Mouse (Mus musculus): ENCODE data around the gene Mrtfb. TPM values are rescaled to one million over a fixed set of nuclear protein-coding genes. Genes with fewer than 3 reads are reported as not detected.

The Mrtfb gene
- polyA plus RNA-seq, 1 experiment from 2014 or later: 9.9 TPM

GRCm38 (mm10) chr16:13410760-13411159, 154.5 kb downstream of the Mrtfb start:
- Histone ChIP-seq H3K9ac (replicated peaks) (no peak overlapping the region), H3K27ac (replicated peaks) (no peak overlapping the region), H3K4me3 (replicated peaks) (no peak overlapping the region), H3K36me3 (peaks cover 65% of the 10 kb centered on the region), H3K27me3 (replicated peaks) (no peaks in the 10 kb centered on the region), H3K4me2 (no peak overlapping the region), H3K9me3 (replicated peaks) (no peaks in the 10 kb centered on the region), H3K4me1 (no peaks in the 10 kb centered on the region)
- 92% methylated on average over 2 of the region's 2 CpGs for whole genome bisulfite sequencing
- ATAC-seq (ENCODE audit: low FRiP score): no peak

GRCm38 (mm10) chr16:13411531-13411930, 155.2 kb downstream of the Mrtfb start:
- no peaks in the 10 kb centered on the region for H3K4me1 ChIP-seq
- H3K27ac ChIP-seq (replicated peaks): no peak overlapping the region
- peaks cover 58% of the 10 kb centered on the region for H3K36me3 ChIP-seq
- H3K27me3 ChIP-seq (replicated peaks): no peaks in the 10 kb centered on the region
- no peak overlapping the region for H3K4me2 ChIP-seq
- no peaks in the 10 kb centered on the region for H3K9me3 ChIP-seq (replicated peaks)
- H3K4me3 ChIP-seq (replicated peaks): no peak overlapping the region
- WGBS: 97% methylated on average over 4 of the region's 4 CpGs
- H3K9ac ChIP-seq (replicated peaks): no peak overlapping the region
- ATAC-seq (ENCODE audit: low FRiP score): no peak

- Histone ChIP-seq H3K9ac (replicated peaks) (no peak overlapping the region), H3K4me1 (no peaks in the 10 kb centered on the region), H3K9me3 (replicated peaks) (no peaks in the 10 kb centered on the region), H3K36me3 (peaks cover 44% of the 10 kb centered on the region), H3K4me2 (no peak overlapping the region), H3K4me3 (replicated peaks) (no peak overlapping the region), H3K27me3 (replicated peaks) (no peaks in the 10 kb centered on the region), H3K27ac (replicated peaks) (no peak overlapping the region)
- 97% methylated on average over 7 of the region's 7 CpGs for WGBS
- no peak for ATAC-seq (ENCODE audit: low FRiP score)
Measured at GRCm38 (mm10) chr16:13414566-13414965, 158.3 kb downstream of the Mrtfb start.

- Histone ChIP-seq H3K9me3 (replicated peaks) (no peaks in the 10 kb centered on the region), H3K4me3 (replicated peaks) (no peak overlapping the region), H3K4me1 (no peaks in the 10 kb centered on the region), H3K27me3 (replicated peaks) (no peaks in the 10 kb centered on the region), H3K9ac (replicated peaks) (no peak overlapping the region), H3K27ac (replicated peaks) (no peak overlapping the region), H3K4me2 (no peak overlapping the region), H3K36me3 (peaks cover 40% of the 10 kb centered on the region)
- WGBS: 94% methylated on average over 4 of the region's 4 CpGs
- ATAC-seq (ENCODE audit: low FRiP score): no peak
Measured at GRCm38 (mm10) chr16:13414972-13415371, 158.7 kb downstream of the Mrtfb start.

- no peak overlapping the region for H3K9ac ChIP-seq (replicated peaks)
- no peak overlapping the region for H3K4me3 ChIP-seq (replicated peaks)
- WGBS: 97% methylated on average over 6 of the region's 6 CpGs
Measured at GRCm38 (mm10) chr16:13415465-13415864, 159.2 kb downstream of the Mrtfb start.

GRCm38 (mm10) chr16:13416465-13416864, 160.2 kb downstream of the Mrtfb start:
- Histone ChIP-seq H3K9ac (replicated peaks) (no peak overlapping the region), H3K4me1 (no peaks in the 10 kb centered on the region), H3K9me3 (replicated peaks) (no peaks in the 10 kb centered on the region), H3K27ac (replicated peaks) (no peak overlapping the region), H3K4me3 (replicated peaks) (no peak overlapping the region), H3K4me2 (no peak overlapping the region), H3K27me3 (replicated peaks) (no peaks in the 10 kb centered on the region), H3K36me3 (peaks cover 27% of the 10 kb centered on the region)
- no peak for ATAC-seq (ENCODE audit: low FRiP score)
- WGBS: 67% methylated on average over 10 of the region's 10 CpGs

More at GRCm38 (mm10) chr16:13415465-13415864, 159.2 kb downstream of the Mrtfb start:
- no peak for ATAC-seq (ENCODE audit: low FRiP score)
- no peaks in the 10 kb centered on the region for H3K27me3 ChIP-seq (replicated peaks)
- no peak overlapping the region for H3K4me2 ChIP-seq
- H3K27ac ChIP-seq (replicated peaks): no peak overlapping the region
- no peaks in the 10 kb centered on the region for H3K4me1 ChIP-seq
- H3K9me3 ChIP-seq (replicated peaks): no peaks in the 10 kb centered on the region
- peaks cover 37% of the 10 kb centered on the region for H3K36me3 ChIP-seq

GRCm38 (mm10) chr16:13417904-13418303, 161.6 kb downstream of the Mrtfb start:
- Histone ChIP-seq H3K27me3 (replicated peaks) (no peaks in the 10 kb centered on the region), H3K9ac (replicated peaks) (no peak overlapping the region), H3K4me2 (no peak overlapping the region), H3K9me3 (replicated peaks) (no peaks in the 10 kb centered on the region), H3K4me1 (no peaks in the 10 kb centered on the region), H3K4me3 (replicated peaks) (no peak overlapping the region), H3K27ac (replicated peaks) (no peak overlapping the region), H3K36me3 (peaks cover 15% of the 10 kb centered on the region)
- 90% methylated on average over 5 of the region's 5 CpGs for WGBS
- ATAC-seq (ENCODE audit: low FRiP score): no peak

GRCm38 (mm10) chr16:13419752-13420151, 163.5 kb downstream of the Mrtfb start:
- no peaks in the 10 kb centered on the region for H3K9me3 ChIP-seq (replicated peaks)
- H3K27me3 ChIP-seq (replicated peaks): no peaks in the 10 kb centered on the region
- no peak for ATAC-seq (ENCODE audit: low FRiP score)
- H3K4me2 ChIP-seq: no peak overlapping the region
- H3K27ac ChIP-seq (replicated peaks): no peak overlapping the region
- 81% methylated on average over 2 of the region's 2 CpGs for WGBS
- H3K9ac ChIP-seq (replicated peaks): no peak overlapping the region
- H3K36me3 ChIP-seq: 0 out of 2 replicates have a peak, but pooled peaks cover 3% of the 10 kb centered on the region
- H3K4me1 ChIP-seq: no peaks in the 10 kb centered on the region
- no peak overlapping the region for H3K4me3 ChIP-seq (replicated peaks)

GRCm38 (mm10) chr16:13422522-13422921, 166.2 kb downstream of the Mrtfb start:
- no peak overlapping the region for H3K4me3 ChIP-seq (replicated peaks)

GRCm38 (mm10) chr16:13423587-13424355, 167.5 kb downstream of the Mrtfb start:
- no peaks in the 10 kb centered on the region for H3K9me3 ChIP-seq (replicated peaks)
- no peak overlapping the region for H3K27ac ChIP-seq (replicated peaks)
- no peak overlapping the region for H3K4me3 ChIP-seq (replicated peaks)
- H3K9ac ChIP-seq (replicated peaks): no peak overlapping the region
- H3K4me2 ChIP-seq: no peak overlapping the region
- no peak for ATAC-seq (ENCODE audit: low FRiP score)
- WGBS: 88% methylated on average over 8 of the region's 8 CpGs
- H3K27me3 ChIP-seq (replicated peaks): no peaks in the 10 kb centered on the region
- no peaks in the 10 kb centered on the region for H3K4me1 ChIP-seq
- no peaks in the 10 kb centered on the region for H3K36me3 ChIP-seq

More at GRCm38 (mm10) chr16:13422522-13422921, 166.2 kb downstream of the Mrtfb start:
- H3K4me1 ChIP-seq: no peaks in the 10 kb centered on the region
- H3K36me3 ChIP-seq: 0 out of 2 replicates have a peak, but pooled peaks cover 3% of the 10 kb centered on the region
- no peak overlapping the region for H3K9ac ChIP-seq (replicated peaks)
- WGBS: 96% methylated on average over 3 of the region's 3 CpGs
- no peak overlapping the region for H3K4me2 ChIP-seq
- ATAC-seq (ENCODE audit: low FRiP score): no peak
- H3K27ac ChIP-seq (replicated peaks): no peak overlapping the region
- no peaks in the 10 kb centered on the region for H3K27me3 ChIP-seq (replicated peaks)
- no peaks in the 10 kb centered on the region for H3K9me3 ChIP-seq (replicated peaks)

- H3K27ac ChIP-seq (replicated peaks): no peak overlapping the region
- H3K9me3 ChIP-seq (replicated peaks): no peaks in the 10 kb centered on the region
- 90% methylated on average over 6 of the region's 6 CpGs for WGBS
- no peak overlapping the region for H3K4me3 ChIP-seq (replicated peaks)
- no peak overlapping the region for H3K9ac ChIP-seq (replicated peaks)
- H3K4me1 ChIP-seq: no peaks in the 10 kb centered on the region
- H3K27me3 ChIP-seq (replicated peaks): no peaks in the 10 kb centered on the region
- no peaks in the 10 kb centered on the region for H3K36me3 ChIP-seq
- no peak for ATAC-seq (ENCODE audit: low FRiP score)
- H3K4me2 ChIP-seq: no peak overlapping the region
Measured at GRCm38 (mm10) chr16:13425804-13426203, 169.5 kb downstream of the Mrtfb start.

GRCm38 (mm10) chr16:13426831-13427589, 170.7 kb downstream of the Mrtfb start:
- no peak for ATAC-seq (ENCODE audit: low FRiP score)
- 91% methylated on average over 10 of the region's 10 CpGs for WGBS
- Histone ChIP-seq H3K4me1 (no peaks in the 10 kb centered on the region), H3K27ac (replicated peaks) (no peak overlapping the region), H3K4me2 (no peak overlapping the region), H3K9me3 (replicated peaks) (no peaks in the 10 kb centered on the region), H3K36me3 (no peaks in the 10 kb centered on the region), H3K4me3 (replicated peaks) (no peak overlapping the region), H3K27me3 (replicated peaks) (no peaks in the 10 kb centered on the region), H3K9ac (replicated peaks) (no peak overlapping the region)

Data from neural tube, embryonic 15.5 days (tissue).